Mouse (Mus musculus) ES-Bruce4 (cell line): ENCODE data around the gene Ctnnbl1. TPM values are rescaled to one million over a fixed set of nuclear protein-coding genes. Genes with fewer than 3 reads are reported as not detected.

Source experiments
- H3K27ac ChIP-seq: 2 replicates; pipeline ENCODE4 v1.5.1; 2012; ENCODE audit warnings: low read length, inconsistent platforms; ENCODE audit not compliant: insufficient read depth
- H3K27me3 ChIP-seq: 2 replicates; pipeline ENCODE4 v1.6.1; 2012; ENCODE audit warnings: mild to moderate bottlenecking, low read length, inconsistent platforms; ENCODE audit not compliant: control insufficient read depth, poor library complexity, insufficient read depth, severe bottlenecking
- H3K36me3 ChIP-seq: 2 replicates; pipeline ENCODE4 v1.6.1; 2012; ENCODE audit warnings: inconsistent platforms, mild to moderate bottlenecking, low read length, moderate library complexity; ENCODE audit not compliant: control insufficient read depth, poor library complexity, insufficient read depth, severe bottlenecking
- H3K4me1 ChIP-seq: one replicate; pipeline ENCODE4 v1.8.1; 2011; ENCODE audit warnings: low read length; ENCODE audit not compliant: control insufficient read depth, insufficient read depth
- H3K4me3 ChIP-seq: 2 replicates; pipeline ENCODE4 v1.5.1; 2011; ENCODE audit warnings: low read depth, mild to moderate bottlenecking, low read length
- H3K9ac ChIP-seq: 2 replicates; pipeline ENCODE4 v1.6.1; 2012; ENCODE audit warnings: low read depth, mild to moderate bottlenecking, inconsistent platforms; ENCODE audit not compliant: poor library complexity, severe bottlenecking
- H3K9me3 ChIP-seq: replicated peaks from 2 replicates; pipeline ENCODE4 v1.6.1; 2012; ENCODE audit warnings: mild to moderate bottlenecking, low read length, inconsistent platforms; ENCODE audit not compliant: control insufficient read depth, poor library complexity, insufficient read depth, severe bottlenecking
- CTCF ChIP-seq: IDR thresholded peaks from one replicate; pipeline ENCODE4 v1.8.1; 2011; ENCODE audit warnings: low read depth, low read length
- EP300 ChIP-seq: IDR thresholded peaks from 2 replicates; pipeline ENCODE4 v1.6.1; 2011; ENCODE audit warnings: low read depth, low read length; ENCODE audit not compliant: insufficient read depth
- POLR2A ChIP-seq: IDR thresholded peaks from one replicate; pipeline ENCODE4 v1.8.1; 2011; ENCODE audit warnings: low read length; ENCODE audit not compliant: insufficient read depth
- polyA plus RNA-seq: library from polyadenylated mRNA; stranded (reverse); fragments of >200 nt; gene quantifications from 2 replicates; pipeline ENCODE4 v1.2.4, GENCODE M21; 2011; ENCODE audit warnings: low read depth; ENCODE audit not compliant: missing spikeins, insufficient read depth, insufficient read length

Gene Ctnnbl1
- polyA plus RNA-seq, 1 experiment, result 37.2 TPM

GRCm38 (mm10) chr2:157703155-157703554, 34.0 kb upstream of the Ctnnbl1 start:
- Histone ChIP-seq H3K9ac (no peak overlapping the region), H3K27ac (no peak overlapping the region), H3K9me3 (no peaks in the 10 kb centered on the region), H3K4me3 (no peak overlapping the region), H3K27me3 (no peaks in the 10 kb centered on the region), H3K4me1 (peaks cover 1% of the 10 kb centered on the region), H3K36me3 (no peaks in the 10 kb centered on the region)
- TF ChIP-seq EP300 (no peak), POLR2A (no peak), CTCF (no peak)

GRCm38 (mm10) chr2:157704991-157705776, 32.0 kb upstream of the Ctnnbl1 start:
- Histone ChIP-seq H3K4me3 (no peak overlapping the region), H3K36me3 (no peaks in the 10 kb centered on the region), H3K9ac (no peak overlapping the region), H3K27me3 (no peaks in the 10 kb centered on the region), H3K9me3 (no peaks in the 10 kb centered on the region), H3K27ac (no peak overlapping the region), H3K4me1 (peaks cover 1% of the 10 kb centered on the region)
- no peak for TF ChIP-seq CTCF
- no peak for TF ChIP-seq POLR2A
- no peak for TF ChIP-seq EP300

GRCm38 (mm10) chr2:157705777-157706158, 31.4 kb upstream of the Ctnnbl1 start:
- Histone ChIP-seq H3K9me3 (no peaks in the 10 kb centered on the region), H3K4me1 (peaks cover 1% of the 10 kb centered on the region), H3K27ac (no peak overlapping the region), H3K9ac (no peak overlapping the region), H3K36me3 (no peaks in the 10 kb centered on the region), H3K4me3 (no peak overlapping the region), H3K27me3 (no peaks in the 10 kb centered on the region)
- TF ChIP-seq EP300 (no peak), CTCF (no peak), POLR2A (no peak)

GRCm38 (mm10) chr2:157707191-157707923, 29.8 kb upstream of the Ctnnbl1 start:
- Histone ChIP-seq H3K36me3 (no peaks in the 10 kb centered on the region), H3K27me3 (no peaks in the 10 kb centered on the region), H3K4me1 (peaks cover 1% of the 10 kb centered on the region), H3K4me3 (no peak overlapping the region), H3K9ac (no peak overlapping the region), H3K27ac (no peak overlapping the region), H3K9me3 (no peaks in the 10 kb centered on the region)
- TF ChIP-seq POLR2A, result no peak
- TF ChIP-seq CTCF, result no peak
- no peak for TF ChIP-seq EP300

DNA sequence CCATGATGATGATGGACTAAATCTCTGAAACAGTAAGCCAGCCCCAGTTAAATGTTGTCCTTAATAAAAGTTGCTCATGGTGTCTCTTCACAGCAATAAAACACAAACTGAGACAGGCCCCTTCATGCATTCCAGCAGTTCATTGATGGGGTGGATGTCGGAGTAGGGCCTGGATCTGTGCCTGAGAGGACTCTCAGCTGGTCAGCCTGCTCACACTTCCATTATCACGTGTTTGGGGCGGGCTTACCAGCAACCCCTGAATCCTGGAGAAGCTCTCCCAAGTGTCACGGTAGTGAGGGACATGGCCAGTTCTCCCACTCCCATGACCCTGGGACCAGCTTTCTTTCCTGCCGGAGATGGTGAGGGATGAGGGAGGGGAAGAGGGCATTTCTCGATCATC, 24.5 kb upstream of the Ctnnbl1 start:
- no peak overlapping the region for H3K27ac ChIP-seq
- H3K9me3 ChIP-seq, result no peaks in the 10 kb centered on the region
- no peaks in the 10 kb centered on the region for H3K27me3 ChIP-seq
- H3K9ac ChIP-seq, result no peak overlapping the region
- no peaks in the 10 kb centered on the region for H3K4me1 ChIP-seq
- no peak for TF ChIP-seq EP300
- H3K36me3 ChIP-seq, result no peaks in the 10 kb centered on the region
- no peak overlapping the region for H3K4me3 ChIP-seq

GRCm38 (mm10) chr2:157715586-157716191, 21.5 kb upstream of the Ctnnbl1 start:
- Histone ChIP-seq H3K4me3 (no peak overlapping the region), H3K4me1 (no peaks in the 10 kb centered on the region), H3K27me3 (no peaks in the 10 kb centered on the region), H3K9ac (no peak overlapping the region), H3K36me3 (no peaks in the 10 kb centered on the region), H3K27ac (no peak overlapping the region), H3K9me3 (no peaks in the 10 kb centered on the region)
- no peak for TF ChIP-seq POLR2A
- TF ChIP-seq EP300, result no peak
- TF ChIP-seq CTCF, result no peak
